Mouse (Mus musculus): ENCODE measurements around the gene Gm20388. TPM values are rescaled to one million over a fixed set of nuclear protein-coding genes. Genes with fewer than 3 reads are reported as not detected.
A peak's percentile ranks its signal among the peaks of the same experiment; 100 is the strongest.

Gene Gm20388
- polyA plus RNA-seq, 1 experiment, result 49.7 TPM

DNA sequence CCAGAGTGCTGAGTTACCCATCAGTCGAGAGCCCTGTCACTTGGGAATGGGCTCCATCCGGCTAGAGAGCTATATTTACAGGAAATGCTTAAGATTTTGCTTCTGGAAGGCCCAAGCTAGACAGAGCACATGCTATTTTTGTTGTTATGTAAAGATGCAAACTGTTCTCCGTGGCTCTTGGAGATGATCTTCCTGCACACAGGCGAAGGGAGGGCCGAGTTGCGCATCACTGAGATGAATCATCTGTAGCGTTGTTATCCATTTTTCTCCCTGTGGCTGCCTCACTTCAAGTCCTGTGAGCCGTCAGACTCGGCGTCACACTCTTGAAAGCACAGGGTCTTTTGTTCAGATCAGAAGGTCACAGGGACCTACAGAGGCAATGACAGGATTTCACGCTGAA, 3963.7 kb downstream of the Gm20388 start:
- 79% methylated on average over 11 of the region's 11 CpGs for WGBS
- Histone ChIP-seq H3K4me1 (ENCODE audit: control insufficient read depth, insufficient read depth, low read length) (no peaks in the 10 kb centered on the region), H3K36me3 (ENCODE audit: control insufficient read depth, insufficient read depth, low read length) (no peaks in the 10 kb centered on the region), H3K27me3 (replicated peaks; ENCODE audit: control insufficient read depth, insufficient read depth, low read length) (no peaks in the 10 kb centered on the region), H3K27ac (ENCODE audit: insufficient read depth, low read depth, low read length) (no peak overlapping the region), H3K4me3 (ENCODE audit: insufficient read depth, low read depth, low read length) (no peak overlapping the region)
- TF ChIP-seq POLR2A (IDR thresholded peaks at IDR 0.05; ENCODE audit: low read depth, low read length) (no peak), CTCF (conservative IDR thresholded peaks at IDR 0.05; ENCODE audit: insufficient read depth, insufficient read length, low read depth, low read length) (no peak)
- no peak for DNase-seq

- Histone ChIP-seq H3K4me3 (ENCODE audit: insufficient read depth, low read depth, low read length) (no peak overlapping the region), H3K4me1 (ENCODE audit: control insufficient read depth, insufficient read depth, low read length) (no peaks in the 10 kb centered on the region), H3K27me3 (replicated peaks; ENCODE audit: control insufficient read depth, insufficient read depth, low read length) (no peaks in the 10 kb centered on the region), H3K27ac (ENCODE audit: insufficient read depth, low read depth, low read length) (no peak overlapping the region), H3K36me3 (ENCODE audit: control insufficient read depth, insufficient read depth, low read length) (no peaks in the 10 kb centered on the region)
- WGBS, result 78% methylated on average over 2 of the region's 2 CpGs
- no peak for DNase-seq
- no peak for TF ChIP-seq POLR2A (IDR thresholded peaks at IDR 0.05; ENCODE audit: low read depth, low read length)
These were observed 3967.2 kb downstream of the Gm20388 start for GRCm38 (mm10) chr8:123877865-123878264.

GRCm38 (mm10) chr8:123880271-123880670, 3969.6 kb downstream of the Gm20388 start:
- Histone ChIP-seq H3K27ac (ENCODE audit: insufficient read depth, low read depth, low read length) (no peak overlapping the region), H3K4me1 (ENCODE audit: control insufficient read depth, insufficient read depth, low read length) (no peaks in the 10 kb centered on the region), H3K4me3 (ENCODE audit: insufficient read depth, low read depth, low read length) (no peak overlapping the region), H3K36me3 (ENCODE audit: control insufficient read depth, insufficient read depth, low read length) (no peaks in the 10 kb centered on the region), H3K27me3 (replicated peaks; ENCODE audit: control insufficient read depth, insufficient read depth, low read length) (no peaks in the 10 kb centered on the region)
- 59% methylated on average over 10 of the region's 10 CpGs for WGBS
- TF ChIP-seq CTCF (conservative IDR thresholded peaks at IDR 0.05; ENCODE audit: insufficient read depth, insufficient read length, low read depth, low read length) (no peak), POLR2A (IDR thresholded peaks at IDR 0.05; ENCODE audit: low read depth, low read length) (no peak)
- no peak for DNase-seq

- no peak overlapping the region for H3K27ac ChIP-seq (ENCODE audit: insufficient read depth, low read depth, low read length)
- H3K27me3 ChIP-seq (replicated peaks; ENCODE audit: control insufficient read depth, insufficient read depth, low read length), result no peaks in the 10 kb centered on the region
- WGBS, result 22% methylated on average over 4 of the region's 4 CpGs
- no peaks in the 10 kb centered on the region for H3K36me3 ChIP-seq (ENCODE audit: control insufficient read depth, insufficient read depth, low read length)
- H3K4me3 ChIP-seq (ENCODE audit: insufficient read depth, low read depth, low read length), result no peak overlapping the region
- H3K4me1 ChIP-seq (ENCODE audit: control insufficient read depth, insufficient read depth, low read length), result no peaks in the 10 kb centered on the region
- no peak for DNase-seq
- TF ChIP-seq POLR2A (IDR thresholded peaks at IDR 0.05; ENCODE audit: low read depth, low read length) (no peak), CTCF (conservative IDR thresholded peaks at IDR 0.05; ENCODE audit: insufficient read depth, insufficient read length, low read depth, low read length) (0 out of 2 replicates have a peak, but pooled peaks have one; percentile 27)
These were observed 3970.2 kb downstream of the Gm20388 start for GRCm38 (mm10) chr8:123880821-123881350.

DNA sequence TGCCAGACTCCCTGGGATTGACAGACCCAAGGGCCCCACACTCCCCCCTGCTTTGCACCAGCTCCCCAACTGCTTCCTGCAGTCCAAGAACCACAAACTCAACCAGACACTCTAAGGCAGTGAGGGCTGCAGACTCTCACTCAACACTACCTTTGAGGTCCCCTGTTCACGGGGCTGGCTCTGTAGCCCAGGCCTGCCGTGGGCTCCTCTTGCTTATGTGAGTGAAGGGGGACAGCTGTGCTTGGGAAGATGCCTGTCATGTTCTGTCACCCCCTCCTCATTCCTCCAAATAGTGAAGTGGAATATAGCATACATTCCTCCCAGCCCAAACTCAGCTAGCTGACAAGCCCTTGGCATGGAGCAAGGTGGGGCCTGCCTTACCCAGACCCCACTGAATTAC, 3971.8 kb downstream of the Gm20388 start:
- H3K4me3 ChIP-seq (ENCODE audit: insufficient read depth, low read depth, low read length), result no peak overlapping the region
- no peak overlapping the region for H3K27ac ChIP-seq (ENCODE audit: insufficient read depth, low read depth, low read length)
- H3K36me3 ChIP-seq (ENCODE audit: control insufficient read depth, insufficient read depth, low read length), result no peaks in the 10 kb centered on the region
- no peak for TF ChIP-seq POLR2A (IDR thresholded peaks at IDR 0.05; ENCODE audit: low read depth, low read length)
- no peak for TF ChIP-seq CTCF (conservative IDR thresholded peaks at IDR 0.05; ENCODE audit: insufficient read depth, insufficient read length, low read depth, low read length)
- DNase-seq, result no peak
- H3K27me3 ChIP-seq (replicated peaks; ENCODE audit: control insufficient read depth, insufficient read depth, low read length), result no peaks in the 10 kb centered on the region
- whole genome bisulfite sequencing, result 86% methylated on average over 2 of the region's 2 CpGs
- H3K4me1 ChIP-seq (ENCODE audit: control insufficient read depth, insufficient read depth, low read length), result no peaks in the 10 kb centered on the region

DNA sequence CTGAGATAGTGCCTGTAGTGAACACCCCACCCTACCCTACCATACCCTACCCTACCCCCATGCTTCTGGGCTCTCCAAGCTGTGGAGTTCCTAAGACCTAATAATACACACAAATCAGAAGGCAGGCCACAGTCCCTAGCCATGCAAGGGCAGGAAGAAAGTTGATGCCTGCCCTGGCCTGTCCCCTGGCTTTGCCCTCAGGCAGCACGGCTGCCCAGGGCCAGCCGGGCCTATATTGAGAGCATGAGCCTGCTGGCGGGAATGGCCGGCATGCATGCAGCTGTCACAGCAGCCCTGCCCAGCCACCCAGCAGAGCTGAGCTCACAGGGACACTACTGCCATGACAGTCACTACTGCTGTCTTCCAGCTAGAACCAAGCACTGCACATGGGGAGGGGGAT, 3972.5 kb downstream of the Gm20388 start:
- Histone ChIP-seq H3K4me3 (ENCODE audit: insufficient read depth, low read depth, low read length) (no peak overlapping the region), H3K27me3 (replicated peaks; ENCODE audit: control insufficient read depth, insufficient read depth, low read length) (no peaks in the 10 kb centered on the region), H3K36me3 (ENCODE audit: control insufficient read depth, insufficient read depth, low read length) (no peaks in the 10 kb centered on the region), H3K27ac (ENCODE audit: insufficient read depth, low read depth, low read length) (no peak overlapping the region), H3K4me1 (ENCODE audit: control insufficient read depth, insufficient read depth, low read length) (no peaks in the 10 kb centered on the region)
- 76% methylated on average over 4 of the region's 4 CpGs for WGBS
- no peak for DNase-seq
- TF ChIP-seq CTCF (conservative IDR thresholded peaks at IDR 0.05; ENCODE audit: insufficient read depth, insufficient read length, low read depth, low read length) (no peak), POLR2A (IDR thresholded peaks at IDR 0.05; ENCODE audit: low read depth, low read length) (no peak)

DNA sequence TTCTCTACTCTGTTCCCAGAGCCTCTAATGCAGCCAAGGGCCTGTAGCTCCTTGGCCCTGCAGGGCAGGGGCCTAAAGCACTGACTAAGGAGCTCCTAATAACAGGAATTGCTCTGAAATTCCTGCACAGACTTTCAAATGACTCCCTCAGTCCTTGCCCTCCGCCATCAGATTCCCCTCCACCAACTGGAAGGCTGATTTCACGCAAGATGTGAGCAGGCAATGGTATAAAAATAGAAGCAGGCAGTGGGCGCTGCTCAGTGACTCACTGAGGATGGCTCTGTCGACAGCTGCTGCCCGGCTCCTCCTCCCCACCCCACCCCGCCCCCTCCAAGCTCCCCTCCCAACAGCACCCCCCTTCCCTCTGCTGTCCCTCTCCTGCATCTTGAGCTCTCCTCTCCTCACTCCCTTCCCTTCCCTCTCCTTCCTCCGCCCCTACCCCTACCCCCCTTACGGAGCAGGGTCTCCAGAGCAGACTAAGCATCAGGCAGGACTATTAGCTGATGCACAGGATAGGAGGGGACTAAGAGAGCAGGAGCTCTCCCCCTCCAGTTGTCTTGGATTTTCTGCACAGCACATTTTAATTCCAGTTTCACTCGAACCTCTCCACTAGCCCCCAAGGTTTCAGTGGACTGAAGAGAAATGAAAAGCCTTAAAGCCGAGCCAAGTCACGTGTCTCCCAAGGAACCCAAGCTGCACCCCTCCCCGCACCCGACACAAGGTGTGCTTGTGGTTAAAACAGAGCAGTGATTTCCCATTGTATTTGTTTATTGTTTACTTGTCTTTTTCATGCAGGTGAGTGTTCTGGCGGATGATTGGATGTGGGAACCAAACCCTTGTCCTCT, 3974.3 kb downstream of the Gm20388 start:
- H3K36me3 ChIP-seq (ENCODE audit: control insufficient read depth, insufficient read depth, low read length), result no peaks in the 10 kb centered on the region
- 8% methylated on average over 13 of the region's 14 CpGs for WGBS
- no peak for DNase-seq
- no peak overlapping the region for H3K4me3 ChIP-seq (ENCODE audit: insufficient read depth, low read depth, low read length)
- H3K4me1 ChIP-seq (ENCODE audit: control insufficient read depth, insufficient read depth, low read length), result no peaks in the 10 kb centered on the region
- TF ChIP-seq POLR2A (IDR thresholded peaks at IDR 0.05; ENCODE audit: low read depth, low read length) (no peak), CTCF (conservative IDR thresholded peaks at IDR 0.05; ENCODE audit: insufficient read depth, insufficient read length, low read depth, low read length) (no peak)
- H3K27ac ChIP-seq (ENCODE audit: insufficient read depth, low read depth, low read length), result no peak overlapping the region
- no peaks in the 10 kb centered on the region for H3K27me3 ChIP-seq (replicated peaks; ENCODE audit: control insufficient read depth, insufficient read depth, low read length)

Data from kidney, adult 2 months (tissue).